Mouse (Mus musculus): ENCODE measurements at regions not wholly inside any gene's neighbourhood (a gene's known extent, or its start where the extent isn't known, plus 50 kb on each side); places are given as distances from the start of the nearest gene placed in this dataset.

DNA sequence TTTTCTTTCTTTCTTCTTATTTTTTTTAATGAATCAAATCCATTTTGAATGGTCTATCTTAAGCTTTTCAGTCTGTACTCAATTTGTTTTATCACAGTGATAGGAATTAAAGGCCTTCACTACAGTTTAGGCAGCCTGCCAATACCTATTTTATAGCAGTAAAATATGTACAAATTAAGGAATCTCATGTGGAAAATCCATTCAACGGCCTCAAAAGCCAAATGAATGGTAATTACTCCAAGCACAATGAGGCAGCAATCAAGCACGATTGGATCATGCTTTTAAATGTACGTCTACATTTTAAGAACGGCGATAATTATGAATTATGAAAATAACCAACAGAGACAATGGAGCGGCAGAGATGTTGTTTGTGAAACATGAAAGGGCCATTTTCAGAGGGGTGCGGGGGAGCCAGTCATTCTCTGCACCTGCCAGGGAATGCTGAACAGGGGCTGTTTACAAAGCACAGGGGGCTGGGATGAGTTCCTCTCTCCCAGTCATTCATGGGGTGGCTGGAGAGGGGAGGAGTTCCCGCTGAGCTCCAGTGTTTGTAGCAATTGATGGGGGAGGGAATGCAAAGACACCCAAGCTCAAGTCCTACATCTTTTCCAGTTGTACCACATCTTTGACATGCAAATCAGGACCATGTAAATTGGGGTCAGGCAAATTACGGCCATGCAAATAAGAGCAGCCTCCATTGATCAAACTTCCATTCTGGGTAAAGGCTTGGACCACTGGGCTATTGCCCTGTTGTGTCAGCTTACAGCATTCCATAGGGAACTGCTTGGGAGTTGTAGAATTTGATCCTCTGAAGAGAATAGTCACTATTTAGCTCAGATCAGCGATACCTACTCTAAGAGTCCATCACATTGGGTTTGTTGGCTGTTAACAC lies 381.1 kb upstream of the Castor2 start:
- Histone ChIP-seq H3K4me3 (no peak overlapping the region), H3K4me1 (replicated peaks) (peaks cover 17% of the 10 kb centered on the region), H3K9ac (no peak overlapping the region), H3K27me3 (no peaks in the 10 kb centered on the region), H3K9me3 (no peaks in the 10 kb centered on the region), H3K27ac (replicated peaks) (peak overlapping the region; percentile 39), H3K36me3 (no peaks in the 10 kb centered on the region), H3K4me2 (peak overlapping the region; percentile 29; the same call in 1 of the 2 replicates)
- WGBS, result 17% methylated on average over 10 of the region's 10 CpGs
- peak; percentile 82 for ATAC-seq (ENCODE audit: low read depth)

DNA sequence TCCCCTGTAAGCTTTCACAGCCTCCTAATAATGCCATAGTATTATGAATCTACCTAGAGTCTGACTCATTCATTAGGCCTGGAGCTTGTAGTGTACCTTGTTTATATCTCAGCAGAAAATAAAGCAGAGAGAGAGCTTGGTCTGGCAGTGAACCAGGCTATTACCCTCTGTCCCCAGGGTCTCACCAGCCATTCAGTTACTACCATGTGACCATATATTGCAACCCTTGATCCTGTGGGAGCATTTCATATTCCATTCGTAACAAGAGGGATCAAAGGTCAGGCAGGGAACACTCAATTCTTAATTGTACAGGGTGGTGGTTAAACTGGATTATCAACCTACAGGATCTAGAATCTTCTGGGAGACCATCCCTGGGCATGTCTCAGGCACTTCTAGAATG lies 383.7 kb upstream of the Castor2 start:
- peaks cover 17% of the 10 kb centered on the region for H3K4me1 ChIP-seq (replicated peaks)

DNA sequence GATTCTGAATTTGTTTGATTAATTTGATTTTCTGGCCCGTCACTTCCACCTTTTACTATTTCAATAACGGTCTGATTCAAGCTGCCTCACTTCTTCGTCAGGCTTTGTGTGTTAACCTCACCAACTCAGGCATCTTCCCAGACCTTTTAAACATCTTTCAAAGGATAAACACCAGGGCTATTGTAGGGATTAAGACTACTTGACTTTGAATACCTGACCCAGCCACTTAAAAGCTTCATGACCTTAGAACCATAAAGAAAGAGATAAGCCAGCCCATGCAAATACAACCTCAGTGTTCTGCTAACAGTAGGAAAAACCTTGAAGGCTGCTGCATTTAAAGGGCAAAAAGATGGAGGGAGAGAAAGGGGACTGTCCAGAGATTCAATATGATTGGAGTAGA lies 386.9 kb upstream of the Castor2 start:
- H3K9ac ChIP-seq, result no peak overlapping the region
- H3K27ac ChIP-seq (replicated peaks), result no peak overlapping the region
- H3K4me2 ChIP-seq, result no peak overlapping the region
- H3K4me3 ChIP-seq, result no peak overlapping the region
- no peaks in the 10 kb centered on the region for H3K9me3 ChIP-seq
- 70% methylated on average over 3 of the region's 3 CpGs for WGBS
- H3K4me1 ChIP-seq (replicated peaks), result 0 out of 2 replicates have a peak, but pooled peaks cover 2% of the 10 kb centered on the region
- no peaks in the 10 kb centered on the region for H3K27me3 ChIP-seq
- ATAC-seq (ENCODE audit: low read depth), result no peak
- no peaks in the 10 kb centered on the region for H3K36me3 ChIP-seq

More for the DNA sequence above, 383.7 kb upstream of the Castor2 start:
- no peak overlapping the region for H3K4me2 ChIP-seq
- no peak overlapping the region for H3K4me3 ChIP-seq
- no peaks in the 10 kb centered on the region for H3K27me3 ChIP-seq
- WGBS, result 75% methylated on average over 1 of the region's 1 CpGs
- ATAC-seq (ENCODE audit: low read depth), result no peak
- no peaks in the 10 kb centered on the region for H3K36me3 ChIP-seq
- no peak overlapping the region for H3K9ac ChIP-seq
- no peaks in the 10 kb centered on the region for H3K9me3 ChIP-seq
- no peak overlapping the region for H3K27ac ChIP-seq (replicated peaks)

DNA sequence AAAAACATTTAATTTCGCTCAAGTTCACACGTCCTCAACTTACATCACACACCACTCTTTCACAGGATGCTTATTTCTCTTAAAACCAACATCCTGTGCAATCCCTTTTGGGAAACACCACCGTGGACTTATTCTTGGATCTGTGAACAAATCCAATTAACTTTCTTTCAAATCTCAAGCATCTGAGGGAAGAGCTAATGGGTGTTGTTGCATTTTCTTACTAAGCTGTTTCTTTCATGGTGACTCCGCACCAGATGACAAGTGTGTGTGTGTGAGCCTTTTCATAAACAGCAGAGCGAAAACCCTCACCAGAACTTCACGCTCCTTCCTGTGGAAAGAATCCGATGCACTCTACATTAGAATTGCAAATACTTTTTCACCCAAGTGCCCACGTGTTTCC lies 390.6 kb upstream of the Castor2 start:
- Histone ChIP-seq H3K4me1 (replicated peaks) (no peaks in the 10 kb centered on the region), H3K9ac (no peak overlapping the region), H3K9me3 (no peaks in the 10 kb centered on the region), H3K27ac (replicated peaks) (no peak overlapping the region), H3K4me2 (no peak overlapping the region), H3K36me3 (no peaks in the 10 kb centered on the region), H3K27me3 (no peaks in the 10 kb centered on the region), H3K4me3 (no peak overlapping the region)
- 75% methylated on average over 8 of the region's 8 CpGs for WGBS
- no peak for ATAC-seq (ENCODE audit: low read depth)

DNA sequence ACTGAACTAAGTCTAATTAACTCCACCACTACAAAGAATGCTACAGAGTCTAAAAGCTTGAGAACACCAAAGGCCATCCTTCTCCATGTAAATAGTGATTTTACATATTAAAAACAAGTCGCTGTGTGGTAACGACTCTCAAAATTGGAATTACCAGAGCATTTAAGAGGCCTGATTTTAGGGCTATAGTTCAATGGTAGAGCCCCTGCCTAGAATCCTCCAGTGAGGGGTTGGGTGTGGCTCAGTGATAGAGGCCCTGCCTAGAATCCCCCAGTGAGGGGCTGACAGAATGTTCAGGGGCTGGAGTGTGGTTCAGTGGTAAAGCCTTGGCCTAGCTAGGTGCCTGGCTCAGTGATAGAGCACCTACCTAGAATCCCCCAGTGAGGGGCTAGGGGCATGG lies 413.3 kb upstream of the Castor2 start:
- ATAC-seq (ENCODE audit: low read depth), result no peak
- WGBS, result 93% methylated on average over 2 of the region's 2 CpGs
- Histone ChIP-seq H3K4me3 (no peak overlapping the region), H3K36me3 (no peaks in the 10 kb centered on the region), H3K27me3 (no peaks in the 10 kb centered on the region), H3K4me1 (replicated peaks) (no peaks in the 10 kb centered on the region), H3K27ac (replicated peaks) (no peak overlapping the region), H3K9me3 (no peaks in the 10 kb centered on the region), H3K9ac (no peak overlapping the region), H3K4me2 (no peak overlapping the region)

DNA sequence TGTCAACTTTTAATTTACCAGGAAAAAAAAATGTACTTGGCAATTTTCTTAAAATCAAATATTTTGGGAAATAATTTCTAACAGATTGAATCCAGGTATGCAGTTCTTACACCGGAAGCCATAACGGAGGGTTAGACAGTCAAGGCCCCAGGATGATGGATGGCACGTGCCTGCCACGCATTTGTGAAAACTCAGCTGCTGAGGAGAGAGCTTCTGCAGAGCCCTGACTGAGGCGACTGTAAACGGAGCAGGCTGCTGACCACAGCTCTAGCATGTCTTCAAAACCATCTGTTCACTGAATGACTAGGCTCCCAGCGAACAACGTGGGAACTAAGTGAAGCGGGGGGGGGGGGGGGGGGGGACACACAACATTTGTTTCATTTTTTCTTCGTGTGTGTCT lies 416.5 kb upstream of the Castor2 start:
- no peak overlapping the region for H3K27ac ChIP-seq (replicated peaks)
- WGBS, result 42% methylated on average over 10 of the region's 10 CpGs
- H3K4me3 ChIP-seq, result no peak overlapping the region
- H3K9ac ChIP-seq, result no peak overlapping the region
- H3K27me3 ChIP-seq, result no peaks in the 10 kb centered on the region
- no peaks in the 10 kb centered on the region for H3K9me3 ChIP-seq
- H3K36me3 ChIP-seq, result no peaks in the 10 kb centered on the region
- H3K4me1 ChIP-seq (replicated peaks), result no peaks in the 10 kb centered on the region
- no peak overlapping the region for H3K4me2 ChIP-seq
- ATAC-seq (ENCODE audit: low read depth), result no peak

DNA sequence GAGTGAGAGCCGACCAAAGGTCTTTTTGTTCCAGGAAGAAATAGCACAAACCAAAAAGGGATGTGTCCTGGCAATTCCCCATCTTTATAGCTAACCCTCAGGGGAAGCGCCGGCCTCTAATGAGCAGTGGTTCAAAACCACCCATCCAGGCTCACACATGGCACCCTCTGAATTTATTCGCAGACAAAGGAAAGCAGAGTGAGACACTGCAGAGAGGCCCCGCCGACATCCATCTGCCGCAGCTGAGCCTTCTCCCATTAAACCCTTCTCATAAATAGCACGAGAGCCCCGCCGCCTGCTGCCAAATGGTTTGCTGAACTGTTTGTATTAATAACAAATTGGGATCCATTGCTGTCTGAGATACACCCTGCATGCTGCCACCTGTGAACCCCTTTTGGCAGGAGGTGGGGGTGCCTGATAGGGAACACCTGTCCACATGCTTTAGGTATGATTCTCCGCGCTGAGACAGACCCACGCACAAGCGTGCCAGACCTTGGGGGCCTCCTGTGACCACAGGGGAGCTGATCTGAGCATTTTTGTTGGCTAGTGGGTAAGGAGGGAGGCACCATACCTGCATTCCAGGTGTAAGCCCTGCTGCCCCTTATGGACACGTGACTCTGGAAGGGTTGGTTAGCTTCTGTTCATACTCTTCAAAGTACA lies 422.6 kb upstream of the Castor2 start:
- ATAC-seq (ENCODE audit: low read depth), result peak; percentile 75
- Histone ChIP-seq H3K4me3 (no peak overlapping the region), H3K36me3 (no peaks in the 10 kb centered on the region), H3K4me2 (no peak overlapping the region), H3K27ac (replicated peaks) (peak overlapping the region; percentile 69), H3K4me1 (replicated peaks) (peaks cover 23% of the 10 kb centered on the region), H3K9ac (no peak overlapping the region), H3K9me3 (no peaks in the 10 kb centered on the region), H3K27me3 (no peaks in the 10 kb centered on the region)
- WGBS, result 46% methylated on average over 15 of the region's 15 CpGs

DNA sequence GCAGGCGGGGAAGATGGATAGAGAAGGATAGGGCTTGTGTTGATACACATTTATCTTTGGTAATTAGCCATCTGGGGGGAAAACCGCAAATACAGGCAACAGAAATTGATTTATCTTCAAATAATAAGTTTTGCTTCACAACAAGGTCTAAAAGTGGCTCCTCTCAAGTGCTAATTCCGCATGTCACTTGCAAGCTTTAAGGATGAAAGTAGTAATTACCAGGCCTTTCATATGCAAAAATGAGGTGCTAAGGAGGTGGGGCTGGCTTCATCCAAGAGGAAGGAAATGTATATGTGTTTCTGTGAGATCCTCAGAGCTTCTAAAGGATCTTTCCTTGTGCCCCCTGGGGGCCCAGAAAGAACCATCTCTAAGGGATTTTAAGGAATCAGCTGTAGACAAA lies 423.9 kb upstream of the Castor2 start:
- 29% methylated on average over 3 of the region's 3 CpGs for WGBS
- Histone ChIP-seq H3K9me3 (no peaks in the 10 kb centered on the region), H3K36me3 (no peaks in the 10 kb centered on the region), H3K9ac (no peak overlapping the region), H3K4me3 (no peak overlapping the region), H3K4me1 (replicated peaks) (peaks cover 23% of the 10 kb centered on the region), H3K27me3 (no peaks in the 10 kb centered on the region), H3K27ac (replicated peaks) (no peak overlapping the region), H3K4me2 (no peak overlapping the region)
- no peak for ATAC-seq (ENCODE audit: low read depth)

DNA sequence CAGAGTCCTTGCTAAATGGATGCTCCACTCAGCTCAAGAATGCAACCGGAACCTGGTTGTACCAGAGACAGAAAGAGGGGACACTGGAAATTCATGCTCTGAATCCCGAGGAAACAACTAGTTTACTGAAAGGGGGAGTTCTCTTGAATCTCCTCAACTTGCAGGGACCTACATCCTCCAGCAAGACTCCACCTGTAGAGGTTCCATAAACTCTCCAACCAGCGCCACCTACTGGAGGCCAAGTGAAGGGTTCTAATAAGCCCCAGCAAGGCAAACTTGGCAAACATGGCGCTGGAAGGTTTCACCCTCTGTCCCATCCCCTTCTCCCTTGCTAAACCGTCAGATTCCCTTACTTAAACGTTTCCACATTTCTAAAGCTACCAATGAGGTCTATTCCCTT lies 433.0 kb upstream of the Castor2 start:
- H3K27ac ChIP-seq (replicated peaks), result no peak overlapping the region
- no peaks in the 10 kb centered on the region for H3K4me1 ChIP-seq (replicated peaks)
- no peak overlapping the region for H3K4me2 ChIP-seq
- ATAC-seq (ENCODE audit: low read depth), result no peak
- no peak overlapping the region for H3K4me3 ChIP-seq
- no peaks in the 10 kb centered on the region for H3K27me3 ChIP-seq
- H3K9me3 ChIP-seq, result no peaks in the 10 kb centered on the region
- 43% methylated on average over 6 of the region's 6 CpGs for WGBS
- H3K9ac ChIP-seq, result no peak overlapping the region
- H3K36me3 ChIP-seq, result no peaks in the 10 kb centered on the region

DNA sequence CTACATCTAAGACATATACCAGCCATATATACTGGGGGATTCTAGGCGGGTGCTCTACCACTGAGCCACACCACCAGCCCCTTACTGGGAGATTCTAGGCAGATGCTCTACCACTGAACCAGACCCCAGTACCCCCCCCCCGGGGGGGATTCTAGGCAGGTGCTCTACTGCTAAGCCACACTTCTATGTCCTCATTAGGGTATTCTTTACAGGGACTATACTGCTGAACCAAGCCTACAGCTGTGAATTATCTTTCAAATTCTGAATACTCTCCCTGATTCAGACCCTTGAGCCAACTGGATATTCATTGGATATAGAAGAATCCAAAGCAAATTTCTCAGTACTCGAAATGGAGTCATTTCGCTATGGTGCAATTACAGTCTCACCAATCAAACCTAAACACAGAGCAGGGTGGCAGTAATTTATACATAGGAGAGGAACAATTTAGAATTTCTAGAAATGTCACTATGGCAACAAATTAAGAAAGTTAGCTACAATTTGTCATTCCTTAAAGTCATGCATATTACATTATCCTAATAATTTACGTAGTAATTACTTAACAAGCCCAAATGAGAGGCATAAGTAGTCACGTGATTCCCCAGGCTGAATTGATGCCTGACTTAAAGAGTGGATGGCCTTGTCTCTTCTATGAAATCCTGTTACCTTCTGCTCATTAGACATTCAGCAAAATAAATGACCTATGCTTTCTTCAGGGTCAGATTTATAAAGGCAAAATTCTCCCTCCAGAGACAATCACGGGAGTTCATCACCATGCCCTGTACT lies 436.8 kb upstream of the Castor2 start:
- Histone ChIP-seq H3K9me3 (no peaks in the 10 kb centered on the region), H3K36me3 (no peaks in the 10 kb centered on the region), H3K4me1 (replicated peaks) (no peaks in the 10 kb centered on the region), H3K4me2 (no peak overlapping the region), H3K9ac (no peak overlapping the region), H3K27me3 (no peaks in the 10 kb centered on the region), H3K4me3 (no peak overlapping the region), H3K27ac (replicated peaks) (no peak overlapping the region)
- no peak for ATAC-seq (ENCODE audit: low read depth)
- 80% methylated on average over 7 of the region's 7 CpGs for WGBS

DNA sequence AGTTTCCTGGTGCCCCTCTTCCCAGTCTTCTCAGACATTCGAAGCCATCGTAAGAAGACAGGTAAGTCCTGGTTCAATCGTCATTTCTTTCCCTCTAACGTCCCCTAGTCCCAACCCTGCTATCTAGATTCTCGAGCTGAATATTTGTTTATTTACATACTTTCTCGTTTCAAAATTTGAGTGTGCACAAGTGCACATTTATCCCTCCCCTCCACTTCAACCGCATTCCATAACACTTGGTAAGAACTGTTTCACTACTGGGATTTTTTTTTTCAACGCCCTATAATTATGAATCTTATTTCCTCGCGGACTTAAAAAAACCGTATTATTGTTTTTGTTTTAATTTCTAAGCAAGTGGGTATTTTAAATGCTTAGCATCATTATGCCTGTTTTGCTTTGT lies 439.2 kb upstream of the Castor2 start:
- Histone ChIP-seq H3K27ac (replicated peaks) (no peak overlapping the region), H3K4me2 (no peak overlapping the region), H3K9ac (no peak overlapping the region), H3K36me3 (no peaks in the 10 kb centered on the region), H3K9me3 (no peaks in the 10 kb centered on the region), H3K4me1 (replicated peaks) (no peaks in the 10 kb centered on the region), H3K27me3 (no peaks in the 10 kb centered on the region), H3K4me3 (no peak overlapping the region)
- ATAC-seq (ENCODE audit: low read depth), result no peak
- 92% methylated on average over 11 of the region's 11 CpGs for WGBS

DNA sequence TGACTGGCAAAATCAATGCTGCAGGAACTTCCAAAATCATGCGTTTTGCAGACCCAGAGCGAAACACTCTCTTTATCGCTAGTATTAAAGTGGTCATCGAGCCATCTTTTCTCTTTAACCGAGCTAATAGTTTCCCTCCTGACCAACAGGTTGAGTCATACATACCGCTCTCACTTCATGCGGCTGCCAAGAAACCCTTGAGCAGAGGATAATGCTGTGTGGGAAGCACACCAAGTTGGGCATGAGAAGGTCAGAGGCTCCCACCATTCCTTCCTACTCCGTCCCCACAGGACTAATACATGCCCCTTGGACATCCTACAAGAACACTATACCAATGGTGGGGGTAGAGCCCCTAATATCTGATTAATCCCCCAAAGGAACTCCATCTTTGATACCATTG lies 442.7 kb upstream of the Castor2 start:
- no peaks in the 10 kb centered on the region for H3K36me3 ChIP-seq
- H3K27ac ChIP-seq (replicated peaks), result no peak overlapping the region
- ATAC-seq (ENCODE audit: low read depth), result no peak
- H3K4me3 ChIP-seq, result no peak overlapping the region
- no peaks in the 10 kb centered on the region for H3K27me3 ChIP-seq
- 94% methylated on average over 8 of the region's 8 CpGs for WGBS
- peaks cover 4% of the 10 kb centered on the region; the same call in 1 of the 2 replicates for H3K9me3 ChIP-seq
- no peaks in the 10 kb centered on the region for H3K4me1 ChIP-seq (replicated peaks)
- H3K9ac ChIP-seq, result no peak overlapping the region
- no peak overlapping the region for H3K4me2 ChIP-seq

Measured in neural tube, embryonic 13.5 days (tissue).